Mouse (Mus musculus) naive thymus-derived CD4-positive, alpha-beta T cell, adult 2 months (primary cell): ENCODE data around the gene Cacna1b.

Experiments used
- DNase-seq: peaks from one replicate; pipeline ENCODE4 v3.0.0-alpha.2; 2011; ENCODE audit warnings: low read depth

The Cacna1b gene

DNA sequence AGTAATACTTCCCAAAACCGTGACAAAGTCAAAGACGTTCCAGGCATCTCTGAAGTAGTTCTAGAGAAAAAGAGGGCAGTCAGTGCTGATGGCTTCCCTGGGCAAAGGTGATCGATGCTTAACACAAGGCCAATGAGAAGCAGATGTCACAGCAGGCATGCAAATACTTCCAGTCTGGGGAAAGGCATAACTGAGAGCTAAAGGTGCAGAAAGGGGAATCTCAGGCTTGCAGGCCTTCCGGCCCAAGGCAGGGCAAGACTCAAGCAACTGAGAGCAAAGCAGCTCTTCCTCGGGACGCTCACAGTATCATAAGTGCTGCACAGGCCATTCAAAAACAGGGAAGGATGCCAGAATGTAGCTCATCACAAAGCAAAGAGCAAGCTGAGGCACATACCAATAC, 114.4 kb downstream of the Cacna1b start:
- no peak for DNase-seq

DNA sequence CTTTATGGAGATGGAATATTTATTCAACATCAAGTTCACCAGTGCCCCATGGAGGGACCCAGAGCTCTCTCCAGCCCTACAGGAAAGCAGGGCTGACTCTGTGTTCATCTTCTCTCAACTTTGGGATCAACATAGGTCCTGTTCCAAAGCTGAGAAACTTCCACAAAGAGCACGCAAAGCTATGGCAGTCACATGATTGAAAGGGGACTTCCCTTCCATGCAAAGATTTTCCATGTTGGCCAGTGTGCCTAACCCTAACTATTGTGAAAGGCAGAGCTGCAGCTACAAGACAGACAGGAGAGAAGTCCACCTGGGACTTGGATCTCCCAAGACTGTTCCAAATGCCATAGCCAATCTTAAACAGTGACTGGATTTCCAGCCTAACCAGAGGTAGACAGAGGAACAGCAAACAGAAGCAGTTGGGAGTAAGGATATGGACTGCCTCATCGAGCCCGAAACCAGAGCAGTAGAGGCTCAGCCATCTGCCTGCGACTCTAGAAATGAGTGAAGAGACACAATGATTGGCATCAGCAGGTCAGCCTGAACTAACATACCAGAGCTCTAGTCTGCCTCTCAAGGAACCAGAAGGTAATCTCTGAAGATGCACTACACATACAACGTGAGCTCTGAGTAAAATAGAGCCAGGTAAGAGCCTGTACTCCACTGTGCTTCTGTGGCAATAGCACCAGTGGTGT, 116.4 kb downstream of the Cacna1b start:
- DNase-seq: no peak

DNA sequence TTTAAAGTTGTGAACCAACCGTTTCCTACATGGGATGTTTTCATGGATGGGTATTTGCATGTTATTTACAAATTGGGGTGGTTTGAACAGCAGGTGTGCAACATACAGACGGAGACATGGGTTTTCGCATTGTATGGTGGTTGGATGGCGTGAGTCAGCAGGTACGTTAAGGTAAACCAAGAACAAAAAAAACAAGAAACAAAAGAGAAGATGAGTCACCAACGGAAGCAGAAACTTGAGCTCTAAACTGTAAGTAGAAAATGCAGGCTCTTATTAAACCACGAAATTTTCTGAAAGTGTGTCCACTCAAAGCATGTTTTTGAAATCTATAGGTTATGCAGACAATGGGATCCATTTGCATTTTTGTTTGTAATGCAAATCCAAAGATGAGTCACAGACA, 120.1 kb downstream of the Cacna1b start:
- DNase-seq: no peak

DNA sequence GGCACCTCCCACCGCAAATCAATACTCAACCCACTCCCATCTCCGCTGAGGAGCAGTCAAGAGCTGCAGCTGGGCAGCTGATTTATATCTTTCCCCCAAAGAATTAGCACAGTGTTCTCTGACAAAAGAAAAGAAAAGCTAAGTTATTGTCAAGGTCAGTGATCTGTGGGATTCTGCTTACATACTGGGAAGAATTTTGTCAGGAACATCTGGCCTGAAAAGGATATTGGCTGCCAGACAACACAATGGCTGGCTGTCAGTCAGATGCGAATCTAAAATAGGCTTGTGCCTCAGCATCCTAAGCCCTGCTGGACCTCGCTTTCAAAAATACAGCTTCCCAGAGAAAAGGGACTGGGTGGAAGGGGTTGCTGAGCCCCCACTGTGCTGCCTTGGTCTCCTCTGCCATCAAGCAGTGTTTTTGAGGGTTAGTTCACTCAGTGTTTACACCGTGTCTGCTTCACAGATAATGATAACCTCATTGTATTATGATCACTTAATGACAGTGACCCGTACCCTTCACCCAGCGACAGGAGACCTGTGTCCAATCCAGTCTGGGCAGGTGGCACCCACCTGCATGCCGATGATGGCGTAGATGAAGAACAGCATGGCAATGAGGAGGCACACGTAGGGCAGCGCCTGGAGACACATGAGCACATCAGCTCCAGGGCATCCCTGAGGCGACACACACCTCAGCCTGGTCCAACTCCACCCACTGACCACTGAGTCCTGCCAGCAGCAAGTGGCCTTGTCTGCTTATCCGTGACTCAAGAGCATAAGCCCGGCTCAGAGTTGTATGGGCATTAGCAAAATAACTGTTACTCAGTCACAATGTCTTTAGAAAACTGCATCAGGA, 124.6 kb downstream of the Cacna1b start:
- no peak for DNase-seq

DNA sequence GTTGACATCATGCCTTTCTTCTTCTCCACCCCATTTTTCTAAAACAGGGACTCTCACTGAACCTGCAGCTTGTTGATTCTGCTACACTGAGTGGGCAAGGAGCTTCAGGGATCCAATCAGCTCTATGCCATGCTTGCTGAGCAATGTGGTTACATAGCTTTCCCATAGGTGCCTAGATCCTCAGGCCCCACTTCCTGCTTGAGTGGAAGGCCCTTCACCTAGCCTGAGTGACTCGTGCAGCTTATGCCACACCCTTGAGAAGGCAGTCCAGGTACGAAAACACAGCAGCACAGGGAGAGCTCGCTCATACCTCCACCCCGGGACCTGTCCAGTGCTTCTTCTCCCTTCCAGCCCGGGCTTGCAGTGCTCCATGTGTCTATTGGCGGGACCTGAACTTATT, 129.3 kb downstream of the Cacna1b start:
- no peak for DNase-seq

DNA sequence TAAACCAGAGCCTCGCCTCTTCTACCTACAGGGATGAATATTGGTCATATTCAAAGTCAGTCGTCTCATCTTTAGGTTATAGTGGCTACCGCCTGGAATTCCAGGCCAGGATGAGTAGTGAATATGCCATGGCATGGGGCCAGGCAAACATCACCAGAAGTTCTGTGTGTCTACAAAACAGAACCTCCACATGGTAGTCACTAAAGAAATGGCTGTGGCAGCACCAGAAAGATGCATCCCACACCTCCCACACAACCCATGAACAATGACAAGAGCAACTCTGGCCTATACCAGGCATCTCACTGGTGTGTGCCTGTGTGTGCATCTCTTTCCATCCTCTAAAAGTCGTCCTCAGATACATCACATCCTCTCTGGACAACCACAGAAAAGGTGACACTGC, 145.8 kb downstream of the Cacna1b start:
- no peak for DNase-seq

DNA sequence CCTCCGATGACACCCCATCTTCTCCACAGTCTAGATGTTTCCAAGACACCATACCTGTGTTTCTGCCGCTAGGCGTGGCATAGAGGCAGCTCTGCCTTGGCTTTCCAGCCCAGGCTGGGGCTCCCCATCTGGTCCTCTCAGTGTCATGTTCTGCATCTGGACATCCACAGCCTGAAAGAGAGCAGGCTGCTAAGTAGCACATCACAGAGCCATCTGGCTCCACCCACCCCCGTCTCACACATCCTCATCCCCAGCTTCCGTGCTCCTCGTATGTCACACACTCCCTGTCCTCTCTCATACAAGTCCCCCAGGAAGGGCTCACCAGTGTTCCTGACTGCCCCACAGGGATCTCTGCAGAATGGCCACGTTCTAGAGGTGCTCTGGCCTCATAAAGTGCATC, 153.2 kb downstream of the Cacna1b start:
- DNase-seq: no peak

DNA sequence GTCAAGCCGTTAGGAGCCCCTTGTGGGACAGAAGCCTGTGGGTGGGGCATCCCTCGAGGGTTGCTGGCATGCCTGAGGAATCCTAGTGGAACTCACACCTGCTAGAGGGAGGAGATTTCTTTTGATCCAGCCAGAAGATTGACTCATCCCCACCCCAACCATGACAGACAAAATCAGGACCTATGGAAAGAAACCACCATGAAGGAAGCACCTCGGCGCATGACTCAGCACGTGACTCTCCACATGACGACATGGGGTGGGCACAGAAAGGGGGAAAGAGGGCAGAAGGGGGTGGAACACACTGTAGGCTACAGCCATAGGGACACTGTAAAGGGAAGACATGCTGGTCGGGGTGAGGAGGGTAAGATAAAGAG, 154.2 kb downstream of the Cacna1b start:
- DNase-seq: no peak

DNA sequence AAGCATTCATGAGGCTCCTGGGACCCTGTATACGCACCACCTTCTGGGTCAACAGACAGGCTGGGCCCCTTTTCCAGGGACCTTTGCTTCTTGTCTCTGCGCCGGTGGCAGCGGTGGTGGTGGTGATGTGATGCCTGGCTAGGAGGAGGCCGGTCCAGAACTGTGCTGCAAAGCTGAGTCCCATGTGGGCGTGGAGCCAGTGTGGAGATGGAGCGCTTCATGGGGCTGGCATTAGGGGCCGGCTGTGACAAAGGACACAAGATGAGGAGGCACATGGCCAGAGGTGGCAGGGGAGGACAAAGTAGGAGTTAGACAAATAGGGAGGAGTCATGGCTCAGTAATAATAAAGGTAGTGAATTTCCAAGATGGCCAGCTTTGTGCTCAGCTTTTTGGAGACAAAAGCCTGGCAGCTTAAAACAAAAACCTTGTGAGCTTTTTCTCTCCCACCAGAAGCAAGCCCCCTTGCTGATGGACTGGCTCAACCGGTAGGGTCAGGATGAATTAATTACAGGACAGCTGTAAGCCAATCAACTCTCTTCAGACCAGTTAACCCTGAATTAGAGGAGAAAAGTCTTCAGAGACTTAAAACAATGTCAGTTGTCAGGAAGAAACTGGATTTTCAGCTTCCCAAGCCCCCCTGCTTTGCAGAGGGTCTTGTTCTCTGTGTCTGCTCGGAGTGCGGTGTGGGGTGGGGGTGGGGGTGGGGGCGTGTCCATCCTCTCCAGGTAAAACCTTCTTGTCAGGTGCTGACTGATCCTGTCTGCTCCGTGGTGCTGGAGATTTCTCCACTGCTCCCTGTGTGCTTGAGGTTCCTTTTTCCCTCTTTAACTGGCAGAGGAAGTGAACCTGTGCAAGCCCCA, 154.8 kb downstream of the Cacna1b start:
- DNase-seq: no peak

DNA sequence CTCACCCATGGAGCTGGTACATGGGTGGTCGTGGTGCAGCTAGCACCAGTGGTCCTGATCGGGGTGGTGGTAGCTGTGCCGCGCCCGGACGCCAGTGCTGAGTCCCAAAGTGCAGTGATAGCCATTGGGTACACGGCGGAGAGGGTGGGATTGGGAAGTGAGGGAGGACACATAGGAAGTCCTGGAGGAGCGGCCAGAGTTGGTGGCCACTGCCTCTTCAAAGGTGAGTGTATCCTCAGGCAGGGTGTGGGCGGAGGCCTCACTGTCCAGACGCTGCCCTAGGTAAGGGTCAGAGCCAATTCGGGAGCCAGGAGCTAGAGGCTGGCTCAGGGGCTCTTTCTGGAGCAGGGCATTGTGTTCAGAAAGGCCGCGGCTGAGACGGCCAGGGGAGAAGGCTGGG, 156.4 kb downstream of the Cacna1b start:
- DNase-seq: no peak

DNA sequence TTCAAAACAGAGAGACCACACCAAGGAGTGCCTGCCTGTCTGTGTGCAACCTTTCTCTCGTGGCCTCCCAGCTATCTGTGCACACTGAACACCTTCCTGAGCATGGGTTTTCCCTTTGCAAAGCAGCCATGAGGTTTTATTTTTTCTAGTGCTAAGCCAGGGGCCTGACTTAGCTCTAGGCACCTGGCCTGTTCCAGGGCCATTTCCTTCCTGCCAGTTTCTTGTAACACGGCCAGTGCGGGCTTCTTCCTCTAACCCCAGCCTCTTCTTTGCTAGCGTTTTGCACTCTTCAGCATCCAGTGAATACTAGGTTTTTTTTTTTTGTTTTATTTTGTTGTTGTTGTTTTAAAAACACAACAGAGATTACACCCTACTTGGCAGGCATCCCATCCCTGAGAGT, 157.9 kb downstream of the Cacna1b start:
- DNase-seq: no peak

DNA sequence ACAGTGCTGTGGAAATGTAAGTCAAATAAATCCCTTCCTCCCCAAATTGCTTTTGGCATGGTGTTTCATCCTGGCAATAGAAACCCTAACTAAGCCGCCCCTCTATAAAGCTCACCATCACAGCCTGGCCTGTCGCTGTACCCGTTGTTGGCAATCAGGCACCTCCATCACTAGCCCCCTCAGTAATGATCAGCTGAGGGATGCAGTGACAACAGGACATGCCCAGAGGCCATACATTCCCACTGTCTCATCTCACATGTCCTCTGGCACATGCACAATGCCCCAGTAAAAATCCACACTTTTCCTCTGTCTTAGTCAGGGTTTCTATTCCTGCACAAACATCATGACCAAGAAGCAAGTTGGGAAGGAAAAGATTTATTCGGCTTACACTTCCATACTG, 173.5 kb downstream of the Cacna1b start:
- DNase-seq: no peak

DNA sequence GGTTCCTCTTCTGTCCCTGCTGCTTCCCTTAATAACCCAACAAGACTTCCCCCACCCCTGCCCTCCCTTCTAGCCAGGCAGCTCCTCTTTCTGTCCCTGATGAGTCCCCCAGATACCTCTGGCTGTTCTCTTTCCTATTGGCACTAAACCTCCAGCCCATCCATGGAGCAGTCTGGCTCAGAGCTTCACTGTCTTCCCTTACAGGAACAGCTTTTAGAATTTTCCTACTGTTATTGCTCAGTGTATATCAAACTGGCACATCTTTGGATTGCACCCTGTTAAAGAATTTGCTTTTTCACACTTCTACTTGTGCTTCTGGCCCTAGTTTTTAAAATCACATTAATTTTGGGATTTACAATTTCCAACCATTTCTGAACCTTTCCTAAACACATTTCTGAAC, 175.0 kb downstream of the Cacna1b start:
- DNase-seq: no peak

DNA sequence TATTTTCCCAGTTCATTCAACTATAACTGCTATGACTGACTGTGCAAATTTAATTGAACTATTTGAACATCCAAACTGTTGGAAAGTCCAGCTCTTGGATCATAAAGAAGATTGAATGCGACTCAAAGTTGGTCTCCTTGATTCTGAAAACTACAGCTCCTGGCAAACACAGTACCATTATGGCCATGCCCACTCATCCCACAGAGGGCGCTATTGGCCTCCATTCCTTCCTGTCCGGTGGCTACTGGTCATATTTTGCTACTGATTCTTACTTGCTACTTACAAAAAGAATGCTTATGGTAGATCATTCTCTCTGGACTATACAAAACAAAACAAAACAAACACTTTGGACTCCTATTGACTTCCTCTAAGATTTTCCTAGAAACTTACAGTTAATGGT, 188.3 kb downstream of the Cacna1b start:
- peak; percentile 59 for DNase-seq

DNA sequence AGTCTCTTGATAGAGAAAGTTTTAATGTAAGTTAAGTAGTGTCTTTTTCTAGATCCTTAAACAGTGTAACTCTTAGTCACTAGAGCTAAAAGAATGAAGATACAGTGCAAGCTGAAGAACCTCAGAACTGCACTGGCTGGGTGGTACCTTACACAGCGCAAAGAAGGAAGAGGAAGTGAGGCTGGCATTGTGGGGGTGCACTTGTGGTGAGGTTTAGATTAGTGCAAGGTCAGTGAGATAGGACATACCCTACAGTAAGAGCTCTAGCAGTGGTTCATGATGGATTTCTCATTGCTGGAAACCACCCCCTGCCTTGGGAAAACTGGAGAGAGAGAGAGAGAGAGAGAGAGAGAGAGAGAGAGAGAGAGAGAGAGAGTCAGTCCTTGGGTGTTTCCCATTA, 192.0 kb downstream of the Cacna1b start:
- no peak for DNase-seq

DNA sequence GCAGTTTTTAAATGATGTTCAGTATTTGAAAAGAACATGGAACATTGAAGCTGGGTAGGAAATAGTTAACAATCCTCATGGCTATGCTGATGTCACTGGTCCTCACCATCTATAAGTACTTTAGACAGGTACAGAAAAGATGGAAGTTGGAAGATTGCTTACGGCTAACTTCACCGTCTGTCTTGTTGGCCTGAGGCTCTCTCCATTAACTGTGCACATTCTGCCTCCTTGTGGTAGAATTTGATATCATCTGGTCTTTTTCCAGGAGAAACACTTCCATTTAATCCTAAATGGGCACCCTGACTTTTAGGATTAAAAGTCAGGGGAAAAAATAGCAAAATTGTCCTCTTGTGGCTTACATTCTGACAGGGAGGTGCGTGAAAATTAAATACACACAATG, 194.4 kb downstream of the Cacna1b start:
- DNase-seq: peak; percentile 14

DNA sequence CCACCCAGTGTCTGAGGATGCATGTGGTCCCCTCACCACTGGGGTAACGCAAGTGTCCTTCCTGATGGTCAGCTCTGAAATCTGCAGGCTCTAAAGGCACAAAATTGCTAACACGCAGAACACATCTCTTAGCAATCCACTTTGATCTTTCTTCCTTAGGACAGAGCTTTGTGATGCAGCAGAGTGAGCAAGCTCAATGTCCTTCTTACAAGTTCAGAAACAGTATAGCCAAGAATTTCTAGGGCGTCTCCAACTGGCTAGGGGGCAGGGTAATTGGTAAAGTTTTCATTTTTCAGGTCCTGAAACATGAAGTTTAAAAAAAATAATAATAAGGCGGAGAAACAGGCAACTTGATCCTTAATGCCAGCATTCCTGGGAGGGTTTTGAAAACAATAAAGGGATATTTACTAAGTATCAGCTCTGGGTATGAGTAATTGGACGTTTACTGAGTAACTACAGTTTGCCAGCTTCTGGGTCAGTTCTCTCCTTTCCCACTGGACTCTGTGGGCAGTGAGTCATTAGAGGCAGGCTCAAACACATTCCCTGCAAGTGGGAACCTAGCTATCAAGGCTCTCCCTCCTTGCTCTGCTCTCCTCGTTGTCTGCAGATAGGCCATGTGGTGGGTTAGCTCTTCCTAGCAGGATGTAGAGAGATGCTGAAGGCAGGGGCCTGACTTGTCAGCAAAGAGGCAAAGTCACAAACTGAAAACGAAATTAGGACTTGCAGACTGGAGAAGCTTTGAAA, 200.2 kb downstream of the Cacna1b start:
- DNase-seq: no peak

DNA sequence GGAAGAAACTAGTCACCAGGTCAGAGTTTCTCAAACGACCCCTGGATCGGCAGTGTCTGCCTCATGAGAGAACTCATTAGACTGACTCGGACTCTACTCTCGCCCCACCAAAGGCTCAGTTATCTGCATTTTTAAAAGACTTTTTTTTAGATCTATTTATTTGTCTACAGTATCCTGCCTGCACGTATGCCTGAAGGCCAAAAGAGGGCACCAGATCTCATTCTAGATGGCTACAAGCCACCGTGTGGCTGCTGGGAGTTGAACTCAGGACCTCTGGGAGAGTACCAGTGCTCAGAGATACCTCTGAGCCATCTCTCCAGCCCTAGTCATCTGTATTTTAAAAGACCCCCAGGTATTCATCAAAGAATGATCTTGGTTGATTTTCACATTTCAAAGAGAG, 201.0 kb downstream of the Cacna1b start:
- no peak for DNase-seq

DNA sequence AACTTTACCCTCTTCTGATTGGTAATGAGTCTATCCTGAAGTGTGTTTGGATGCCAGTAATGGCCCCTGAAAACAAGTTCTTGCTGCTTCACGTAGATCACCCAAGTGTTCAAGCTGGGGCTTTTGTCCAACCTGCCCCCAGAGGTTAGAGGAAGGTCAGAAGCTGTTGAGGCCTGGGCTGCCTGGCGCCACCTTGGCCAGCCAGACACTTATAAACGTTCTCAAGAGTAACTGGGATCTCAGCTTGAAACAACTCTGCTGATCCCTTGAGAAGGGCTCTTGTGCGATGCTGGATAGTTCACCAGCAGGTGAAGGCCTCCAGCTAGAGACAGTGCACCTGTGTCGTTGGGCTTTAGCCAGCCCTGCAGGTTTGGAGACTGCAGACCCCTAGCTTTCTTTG, 202.8 kb downstream of the Cacna1b start:
- DNase-seq: no peak

DNA sequence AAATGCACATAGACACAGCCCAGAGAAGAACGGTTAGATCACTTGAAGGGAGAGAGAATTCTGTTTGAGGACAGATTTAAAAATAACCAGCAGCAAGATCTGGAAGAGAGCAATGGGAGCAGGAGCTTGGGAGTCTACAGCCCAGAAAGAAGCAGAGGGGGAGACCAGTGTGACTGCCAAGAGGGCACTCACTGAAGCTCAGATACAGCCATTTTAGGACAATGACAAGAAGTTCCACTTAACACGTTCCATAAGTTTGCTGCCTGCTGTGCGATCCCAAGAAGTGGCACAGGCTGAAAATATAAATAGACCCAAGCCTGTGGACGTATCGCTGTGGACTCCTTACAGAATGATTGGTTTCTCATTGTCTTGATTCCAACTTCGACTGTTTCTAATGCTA, 206.6 kb downstream of the Cacna1b start:
- DNase-seq: no peak

DNA sequence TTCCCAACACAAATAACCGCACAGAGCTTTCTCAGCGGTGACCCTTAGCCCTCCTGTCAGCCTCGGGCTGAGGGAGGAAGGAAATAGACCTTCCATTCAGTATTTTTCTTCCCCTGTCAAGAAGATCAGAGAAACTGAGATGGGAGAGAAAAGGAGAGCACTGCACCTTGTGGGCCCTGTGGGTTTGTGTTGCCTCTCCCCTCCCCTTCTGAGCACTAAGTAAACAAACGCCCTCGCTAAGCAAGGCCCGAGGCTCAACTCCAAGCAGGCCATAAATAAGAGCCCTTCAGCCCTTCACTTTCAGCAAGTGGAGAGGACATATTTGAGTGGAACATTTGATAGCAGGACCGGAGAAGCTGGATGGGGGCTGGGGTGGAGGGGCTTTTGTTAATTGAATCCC, 209.0 kb downstream of the Cacna1b start:
- DNase-seq: no peak
